Mouse (Mus musculus) heart, adult 2 months (tissue): ENCODE measurements around the gene Dera. TPM values are rescaled to one million over a fixed set of nuclear protein-coding genes. Genes with fewer than 3 reads are reported as not detected.

ENCODE experiments used
- DNase-seq, 2 experiments: peaks; one replicate each; pipeline ENCODE4 v3.0.0; 2021
- H3K27ac ChIP-seq: fragments of 200-600 bp; 2 replicates; pipeline ENCODE4 v1.8.1; 2022
- H3K27me3 ChIP-seq: fragments of 200-500 bp; 2 replicates; pipeline ENCODE4 v1.6.1; 2012; ENCODE audit warnings: mild to moderate bottlenecking, low read length, inconsistent platforms, mixed read lengths; ENCODE audit not compliant: control insufficient read depth, insufficient read depth
- H3K36me3 ChIP-seq: fragments of 200-500 bp; 2 replicates; pipeline ENCODE4 v1.6.1; 2012; ENCODE audit warnings: low read length, inconsistent platforms; ENCODE audit not compliant: control insufficient read depth, insufficient read depth
- H3K4me1 ChIP-seq: fragments of 200-500 bp; 2 replicates; pipeline ENCODE4 v1.6.1; 2011; ENCODE audit warnings: low read length; ENCODE audit not compliant: control insufficient read depth, insufficient read depth
- H3K4me3 ChIP-seq: fragments of 200-600 bp; 2 replicates; pipeline ENCODE4 v1.8.1; 2022
- H3K79me2 ChIP-seq: fragments of 200-500 bp; replicated peaks from 2 replicates; pipeline ENCODE4 v1.6.1; 2012; ENCODE audit warnings: mild to moderate bottlenecking, inconsistent platforms, low read length, moderate library complexity, mixed read lengths; ENCODE audit not compliant: control insufficient read depth, insufficient read depth
- H3K9ac ChIP-seq: fragments of 200-500 bp; 2 replicates; pipeline ENCODE4 v1.6.1; 2012; ENCODE audit warnings: low read depth, mild to moderate bottlenecking, control low read depth, inconsistent platforms, low read length, mixed read lengths
- CTCF ChIP-seq: fragments of 200-600 bp; IDR thresholded peaks from 2 replicates; pipeline ENCODE4 v1.8.1; 2022; ENCODE audit warnings: antibody characterized with exemption, mild to moderate bottlenecking, moderate library complexity
- EP300 ChIP-seq: fragments of 200-500 bp; IDR thresholded peaks from 2 replicates; pipeline ENCODE4 v1.6.1; 2011; ENCODE audit warnings: low read depth, low read length, control low read depth; ENCODE audit not compliant: insufficient read depth
- POLR2A ChIP-seq: fragments of 200-500 bp; IDR thresholded peaks from 2 replicates; pipeline ENCODE4 v1.6.1; 2011; ENCODE audit warnings: mild to moderate bottlenecking, low read depth, low read length, control low read depth; ENCODE audit not compliant: insufficient read depth
- WGBS: fragments of 180-500 bp; shearing (Covaris S2); methylation state at CpG from one replicate; pipeline ENCODE4 v1.1.7; 2018; 5-methylcytosine and 5-hydroxymethylcytosine counted together
- intact Hi-C: fragments of 180-260 bp; cut with DNase I; formaldehyde crosslinking; loops from one replicate; pipeline ENCODE4 v1.15.1; 2025
- polyA plus RNA-seq: library from polyadenylated mRNA; depleted of rRNA; stranded (reverse); fragments of >200 nt; gene quantifications from 2 replicates; pipeline ENCODE4 v1.2.3, GENCODE M21; 2012
- total RNA-seq, 2 experiments: library from RNA; stranded (reverse); gene quantifications; 2 replicates each; pipeline ENCODE4 v1.2.3; 2021

Gene Dera
- total and polyA plus RNA-seq, 3 experiments: 3.0 to 4.6 (median 4.1) TPM

GRCm38 (mm10) chr6:137857198-137858194 is 103.2 kb downstream of the Dera start:
- Histone ChIP-seq H3K79me2 (no peaks in the 10 kb centered on the region), H3K36me3 (no peaks in the 10 kb centered on the region), H3K4me3 (no peak overlapping the region), H3K27me3 (no peaks in the 10 kb centered on the region), H3K4me1 (no peaks in the 10 kb centered on the region), H3K9ac (no peak overlapping the region), H3K27ac (no peak overlapping the region)
- WGBS: 86% methylated on average over 10 of the region's 10 CpGs
- intact Hi-C loops: no loop called here
- DNase-seq: no peak
- TF ChIP-seq POLR2A (no peak), EP300 (no peak), CTCF (no peak)

GRCm38 (mm10) chr6:137869903-137870580 is 115.7 kb downstream of the Dera start:
- Histone ChIP-seq H3K27ac (no peak overlapping the region), H3K4me3 (no peak overlapping the region), H3K27me3 (no peaks in the 10 kb centered on the region), H3K36me3 (no peaks in the 10 kb centered on the region), H3K79me2 (no peaks in the 10 kb centered on the region), H3K9ac (no peak overlapping the region), H3K4me1 (no peaks in the 10 kb centered on the region)
- 80% methylated on average over 7 of the region's 7 CpGs for WGBS
- DNase-seq: no peak
- TF ChIP-seq POLR2A: no peak
- TF ChIP-seq EP300: no peak
- intact Hi-C loops: no loop called here

GRCm38 (mm10) chr6:137870667-137871066 is 116.3 kb downstream of the Dera start:
- no peak for TF ChIP-seq EP300
- no peak for TF ChIP-seq CTCF
- no peak for TF ChIP-seq POLR2A
- intact Hi-C loops: no loop called here
- Histone ChIP-seq H3K27ac (no peak overlapping the region), H3K36me3 (no peaks in the 10 kb centered on the region), H3K4me1 (no peaks in the 10 kb centered on the region), H3K79me2 (no peaks in the 10 kb centered on the region), H3K9ac (no peak overlapping the region), H3K27me3 (no peaks in the 10 kb centered on the region), H3K4me3 (no peak overlapping the region)
- WGBS: 77% methylated on average over 6 of the region's 6 CpGs
- no peak for DNase-seq

- TF ChIP-seq POLR2A: no peak
- TF ChIP-seq CTCF: peak; percentile 75
- Histone ChIP-seq H3K4me3 (no peak overlapping the region), H3K9ac (no peak overlapping the region), H3K79me2 (no peaks in the 10 kb centered on the region), H3K4me1 (no peaks in the 10 kb centered on the region), H3K36me3 (no peaks in the 10 kb centered on the region), H3K27me3 (no peaks in the 10 kb centered on the region), H3K27ac (no peak overlapping the region)
- DNase-seq: peak; percentile 33 to 47
- WGBS: 23% methylated on average over 17 of the region's 17 CpGs
- intact Hi-C loops: loop anchor here (2.0 kb wide), 1 partner anchor 281 kb away; no protein-coding TSS in a partner anchor
These were observed 117.8 kb downstream of the Dera start for GRCm38 (mm10) chr6:137872055-137872735.

GRCm38 (mm10) chr6:137874471-137875244 is 120.3 kb downstream of the Dera start:
- DNase-seq: no peak
- WGBS: 70% methylated on average over 8 of the region's 8 CpGs
- no peak overlapping the region for H3K4me3 ChIP-seq
- TF ChIP-seq POLR2A (no peak), CTCF (no peak)
- intact Hi-C loops: no loop called here
- no peaks in the 10 kb centered on the region for H3K27me3 ChIP-seq
- no peak overlapping the region for H3K27ac ChIP-seq
- no peaks in the 10 kb centered on the region for H3K36me3 ChIP-seq
- H3K79me2 ChIP-seq: no peaks in the 10 kb centered on the region
- no peaks in the 10 kb centered on the region for H3K4me1 ChIP-seq
- H3K9ac ChIP-seq: no peak overlapping the region
